Mouse (Mus musculus): ENCODE results near the gene Fra10ac1. TPM values are rescaled to one million over a fixed set of nuclear protein-coding genes. Genes with fewer than 3 reads are reported as not detected.

Fra10ac1 gene
- polyA plus RNA-seq, 1 experiment from 2014 or later, result 41.3 TPM

GRCm38 (mm10) chr19:38238213-38238951 is 14.4 kb upstream of the Fra10ac1 start:
- no peak overlapping the region for H3K4me3 ChIP-seq (ENCODE audit: low read depth, low read length)
- peaks cover 6% of the 10 kb centered on the region for H3K4me1 ChIP-seq (ENCODE audit: control insufficient read depth, insufficient read depth, low read length)
- no peak overlapping the region for H3K9ac ChIP-seq (ENCODE audit: low read depth, low read length)
- ATAC-seq, result peak; percentile 82
- no peak overlapping the region for H3K4me2 ChIP-seq (ENCODE audit: low read length)
- 47% methylated on average over 12 of the region's 12 CpGs for WGBS
- no peaks in the 10 kb centered on the region for H3K27me3 ChIP-seq (ENCODE audit: control insufficient read depth, insufficient read depth, low read depth, low read length)
- H3K9me3 ChIP-seq (replicated peaks; ENCODE audit: control insufficient read depth, low read length, poor library complexity, severe bottlenecking), result no peaks in the 10 kb centered on the region
- H3K36me3 ChIP-seq (ENCODE audit: control insufficient read depth, insufficient read depth, low read length), result no peaks in the 10 kb centered on the region
- peak overlapping the region; percentile 51 for H3K27ac ChIP-seq (ENCODE audit: low read length)

GRCm38 (mm10) chr19:38237834-38238212 is 13.9 kb upstream of the Fra10ac1 start:
- H3K4me1 ChIP-seq (ENCODE audit: control insufficient read depth, insufficient read depth, low read length), result peaks cover 6% of the 10 kb centered on the region
- H3K36me3 ChIP-seq (ENCODE audit: control insufficient read depth, insufficient read depth, low read length), result no peaks in the 10 kb centered on the region
- no peak overlapping the region for H3K4me2 ChIP-seq (ENCODE audit: low read length)
- H3K9me3 ChIP-seq (replicated peaks; ENCODE audit: control insufficient read depth, low read length, poor library complexity, severe bottlenecking), result no peaks in the 10 kb centered on the region
- peak; percentile 59 for ATAC-seq
- H3K27ac ChIP-seq (ENCODE audit: low read length), result peak overlapping the region; percentile 51
- H3K4me3 ChIP-seq (ENCODE audit: low read depth, low read length), result no peak overlapping the region
- no peak overlapping the region for H3K9ac ChIP-seq (ENCODE audit: low read depth, low read length)
- WGBS, result 62% methylated on average over 3 of the region's 3 CpGs
- H3K27me3 ChIP-seq (ENCODE audit: control insufficient read depth, insufficient read depth, low read depth, low read length), result no peaks in the 10 kb centered on the region

GRCm38 (mm10) chr19:38236526-38236925 is 12.6 kb upstream of the Fra10ac1 start:
- Histone ChIP-seq H3K27me3 (ENCODE audit: control insufficient read depth, insufficient read depth, low read depth, low read length) (no peaks in the 10 kb centered on the region), H3K4me1 (ENCODE audit: control insufficient read depth, insufficient read depth, low read length) (peaks cover 6% of the 10 kb centered on the region), H3K36me3 (ENCODE audit: control insufficient read depth, insufficient read depth, low read length) (no peaks in the 10 kb centered on the region), H3K27ac (ENCODE audit: low read length) (no peak overlapping the region), H3K9me3 (replicated peaks; ENCODE audit: control insufficient read depth, low read length, poor library complexity, severe bottlenecking) (no peaks in the 10 kb centered on the region), H3K4me3 (ENCODE audit: low read depth, low read length) (no peak overlapping the region), H3K4me2 (ENCODE audit: low read length) (no peak overlapping the region), H3K9ac (ENCODE audit: low read depth, low read length) (no peak overlapping the region)
- no peak for ATAC-seq
- 61% methylated on average over 5 of the region's 5 CpGs for WGBS

GRCm38 (mm10) chr19:38232516-38232915 is 8.6 kb upstream of the Fra10ac1 start:
- no peaks in the 10 kb centered on the region for H3K4me1 ChIP-seq (ENCODE audit: control insufficient read depth, insufficient read depth, low read length)
- H3K27me3 ChIP-seq (ENCODE audit: control insufficient read depth, insufficient read depth, low read depth, low read length), result no peaks in the 10 kb centered on the region
- no peak overlapping the region for H3K4me2 ChIP-seq (ENCODE audit: low read length)
- H3K27ac ChIP-seq (ENCODE audit: low read length), result no peak overlapping the region
- H3K9me3 ChIP-seq (replicated peaks; ENCODE audit: control insufficient read depth, low read length, poor library complexity, severe bottlenecking), result peaks cover 3% of the 10 kb centered on the region; the same call in 1 of the 2 replicates
- H3K9ac ChIP-seq (ENCODE audit: low read depth, low read length), result no peak overlapping the region
- H3K36me3 ChIP-seq (ENCODE audit: control insufficient read depth, insufficient read depth, low read length), result no peaks in the 10 kb centered on the region
- no peak overlapping the region for H3K4me3 ChIP-seq (ENCODE audit: low read depth, low read length)
- WGBS, result 6% methylated on average over 4 of the region's 4 CpGs
- no peak for ATAC-seq

GRCm38 (mm10) chr19:38232087-38232486 is 8.1 kb upstream of the Fra10ac1 start:
- no peak overlapping the region for H3K9ac ChIP-seq (ENCODE audit: low read depth, low read length)
- 29% methylated on average over 8 of the region's 8 CpGs for WGBS
- no peak overlapping the region for H3K4me3 ChIP-seq (ENCODE audit: low read depth, low read length)
- H3K27me3 ChIP-seq (ENCODE audit: control insufficient read depth, insufficient read depth, low read depth, low read length), result no peaks in the 10 kb centered on the region
- peaks cover 3% of the 10 kb centered on the region; the same call in 1 of the 2 replicates for H3K9me3 ChIP-seq (replicated peaks; ENCODE audit: control insufficient read depth, low read length, poor library complexity, severe bottlenecking)
- H3K4me2 ChIP-seq (ENCODE audit: low read length), result no peak overlapping the region
- no peak for ATAC-seq
- no peaks in the 10 kb centered on the region for H3K4me1 ChIP-seq (ENCODE audit: control insufficient read depth, insufficient read depth, low read length)
- no peaks in the 10 kb centered on the region for H3K36me3 ChIP-seq (ENCODE audit: control insufficient read depth, insufficient read depth, low read length)
- H3K27ac ChIP-seq (ENCODE audit: low read length), result no peak overlapping the region

- H3K27me3 ChIP-seq (ENCODE audit: control insufficient read depth, insufficient read depth, low read depth, low read length), result no peaks in the 10 kb centered on the region
- peaks cover 3% of the 10 kb centered on the region; the same call in 1 of the 2 replicates for H3K9me3 ChIP-seq (replicated peaks; ENCODE audit: control insufficient read depth, low read length, poor library complexity, severe bottlenecking)
- no peaks in the 10 kb centered on the region; the same call in 1 of the 2 replicates for H3K4me1 ChIP-seq (ENCODE audit: control insufficient read depth, insufficient read depth, low read length)
- H3K36me3 ChIP-seq (ENCODE audit: control insufficient read depth, insufficient read depth, low read length), result no peaks in the 10 kb centered on the region
- H3K9ac ChIP-seq (ENCODE audit: low read depth, low read length), result no peak overlapping the region
- no peak for ATAC-seq
- WGBS, result 58% methylated on average over 2 of the region's 2 CpGs
- no peak overlapping the region for H3K4me3 ChIP-seq (ENCODE audit: low read depth, low read length)
- H3K4me2 ChIP-seq (ENCODE audit: low read length), result no peak overlapping the region
- no peak overlapping the region for H3K27ac ChIP-seq (ENCODE audit: low read length)
These were observed 4.7 kb upstream of the Fra10ac1 start for GRCm38 (mm10) chr19:38228699-38229098.

GRCm38 (mm10) chr19:38224685-38225060 is 717 bp upstream of the Fra10ac1 start:
- Histone ChIP-seq H3K27me3 (ENCODE audit: control insufficient read depth, insufficient read depth, low read depth, low read length) (no peaks in the 10 kb centered on the region), H3K9me3 (replicated peaks; ENCODE audit: control insufficient read depth, low read length, poor library complexity, severe bottlenecking) (peaks cover 3% of the 10 kb centered on the region; the same call in 1 of the 2 replicates), H3K36me3 (ENCODE audit: control insufficient read depth, insufficient read depth, low read length) (no peaks in the 10 kb centered on the region), H3K4me3 (ENCODE audit: low read depth, low read length) (peak overlapping the region; percentile 51), H3K4me2 (ENCODE audit: low read length) (peak overlapping the region; percentile 68), H3K9ac (ENCODE audit: low read depth, low read length) (peak overlapping the region; percentile 72), H3K27ac (ENCODE audit: low read length) (peak overlapping the region; percentile 96), H3K4me1 (ENCODE audit: control insufficient read depth, insufficient read depth, low read length) (peaks cover 6% of the 10 kb centered on the region; the same call in 1 of the 2 replicates)
- ATAC-seq, result peak; percentile 69
- WGBS, result 1% methylated on average over 9 of the region's 9 CpGs

GRCm38 (mm10) chr19:38223356-38223904 is 526 bp downstream of the Fra10ac1 start:
- Histone ChIP-seq H3K27ac (ENCODE audit: low read length) (peak overlapping the region; percentile 96), H3K4me2 (ENCODE audit: low read length) (peak overlapping the region; percentile 68), H3K9ac (ENCODE audit: low read depth, low read length) (peak overlapping the region; percentile 64), H3K4me3 (ENCODE audit: low read depth, low read length) (peak overlapping the region; percentile 51), H3K9me3 (replicated peaks; ENCODE audit: control insufficient read depth, low read length, poor library complexity, severe bottlenecking) (no peaks in the 10 kb centered on the region), H3K36me3 (ENCODE audit: control insufficient read depth, insufficient read depth, low read length) (peaks cover 2% of the 10 kb centered on the region; the same call in 1 of the 2 replicates), H3K27me3 (ENCODE audit: control insufficient read depth, insufficient read depth, low read depth, low read length) (no peaks in the 10 kb centered on the region), H3K4me1 (ENCODE audit: control insufficient read depth, insufficient read depth, low read length) (peaks cover 6% of the 10 kb centered on the region; the same call in 1 of the 2 replicates)
- peak; percentile 46 for ATAC-seq
- WGBS, result 11% methylated on average over 12 of the region's 12 CpGs

GRCm38 (mm10) chr19:38217696-38218095 is 6.3 kb downstream of the Fra10ac1 start:
- Histone ChIP-seq H3K4me3 (ENCODE audit: low read depth, low read length) (no peak overlapping the region), H3K27me3 (ENCODE audit: control insufficient read depth, insufficient read depth, low read depth, low read length) (no peaks in the 10 kb centered on the region), H3K4me2 (ENCODE audit: low read length) (no peak overlapping the region), H3K9ac (ENCODE audit: low read depth, low read length) (no peak overlapping the region), H3K9me3 (replicated peaks; ENCODE audit: control insufficient read depth, low read length, poor library complexity, severe bottlenecking) (no peaks in the 10 kb centered on the region), H3K27ac (ENCODE audit: low read length) (no peak overlapping the region), H3K36me3 (ENCODE audit: control insufficient read depth, insufficient read depth, low read length) (peaks cover 6% of the 10 kb centered on the region; the same call in 1 of the 2 replicates), H3K4me1 (ENCODE audit: control insufficient read depth, insufficient read depth, low read length) (no peaks in the 10 kb centered on the region)
- no peak for ATAC-seq
- WGBS, result 97% methylated on average over 3 of the region's 3 CpGs

All from midbrain, embryonic 16.5 days (tissue).